Mouse (Mus musculus): ENCODE measurements around the gene Pard3b.

- TF ChIP-seq POLR2A (IDR thresholded peaks at IDR 0.05; ENCODE audit: control insufficient read depth, extremely low read depth, insufficient read depth, low read length, poor library complexity) (no peak), CTCF (IDR thresholded peaks at IDR 0.05; ENCODE audit: borderline replicate concordance, control insufficient read depth, extremely low read depth, insufficient read depth, low read length, poor library complexity) (no peak)
Observed at GRCm38 (mm10) chr1:61659931-61660330, 21.3 kb downstream of the Pard3b start.

Data from thymus, adult 2 months (tissue).